Mouse (Mus musculus) layer of hippocampus, adult 8-10 months (tissue): ENCODE results near the gene Slc35c1. TPM values are rescaled to one million over a fixed set of nuclear protein-coding genes. Genes with fewer than 3 reads are reported as not detected.

Experiments
- DNase-seq, 2 experiments: peaks; one replicate each; pipeline ENCODE4 v3.0.0; 2022; ENCODE audit warnings: low spot score in 2 of 2
- total RNA-seq, 4 experiments: library from RNA; stranded (reverse); gene quantifications; 2 replicates each; pipeline ENCODE4 v1.2.4; 2022

Gene Slc35c1
- total RNA-seq, 4 experiments from 2014 or later: 13.2 to 17.1 (median 14.7) TPM

DNA sequence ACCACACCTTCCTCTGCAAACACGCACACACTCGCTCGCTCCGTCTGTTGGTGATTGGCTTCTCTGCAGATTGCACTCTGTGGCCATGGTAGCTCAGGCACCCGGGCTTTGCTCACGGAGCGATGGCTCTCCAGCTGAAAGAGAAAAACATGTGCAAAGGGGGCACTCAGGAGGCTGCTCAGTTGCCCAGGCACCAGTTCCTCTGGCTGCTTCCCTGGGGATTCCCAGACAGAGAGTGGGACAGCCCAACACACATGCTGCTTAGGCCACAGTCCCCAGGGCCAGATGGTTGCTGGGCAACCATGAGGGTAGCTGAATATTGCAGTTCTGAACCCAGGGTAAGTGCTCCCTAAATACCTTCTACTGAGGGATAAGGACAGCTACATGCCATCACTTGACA is 54.7 kb downstream of the Slc35c1 start:
- no peak for DNase-seq

DNA sequence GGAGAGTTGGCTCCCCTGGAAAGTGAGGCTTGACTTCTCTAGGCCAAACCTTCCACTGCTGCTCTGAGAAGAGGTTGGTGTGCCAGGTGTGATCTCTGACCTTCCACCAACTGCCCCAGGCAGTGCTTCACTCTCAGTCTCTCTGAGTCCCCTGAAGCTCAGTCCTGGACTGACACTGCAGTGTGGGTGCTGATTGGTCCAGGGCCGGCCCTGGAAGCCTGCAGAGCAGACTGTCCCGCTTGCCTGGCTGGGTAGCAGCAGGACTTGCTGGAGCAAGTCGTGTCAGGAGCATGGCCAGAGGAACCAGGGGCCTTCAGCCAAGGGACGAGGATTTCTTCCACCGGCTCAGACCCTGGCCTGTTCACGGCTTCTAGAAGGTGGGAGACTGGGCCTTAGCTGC is 55.6 kb downstream of the Slc35c1 start:
- DNase-seq: no peak

DNA sequence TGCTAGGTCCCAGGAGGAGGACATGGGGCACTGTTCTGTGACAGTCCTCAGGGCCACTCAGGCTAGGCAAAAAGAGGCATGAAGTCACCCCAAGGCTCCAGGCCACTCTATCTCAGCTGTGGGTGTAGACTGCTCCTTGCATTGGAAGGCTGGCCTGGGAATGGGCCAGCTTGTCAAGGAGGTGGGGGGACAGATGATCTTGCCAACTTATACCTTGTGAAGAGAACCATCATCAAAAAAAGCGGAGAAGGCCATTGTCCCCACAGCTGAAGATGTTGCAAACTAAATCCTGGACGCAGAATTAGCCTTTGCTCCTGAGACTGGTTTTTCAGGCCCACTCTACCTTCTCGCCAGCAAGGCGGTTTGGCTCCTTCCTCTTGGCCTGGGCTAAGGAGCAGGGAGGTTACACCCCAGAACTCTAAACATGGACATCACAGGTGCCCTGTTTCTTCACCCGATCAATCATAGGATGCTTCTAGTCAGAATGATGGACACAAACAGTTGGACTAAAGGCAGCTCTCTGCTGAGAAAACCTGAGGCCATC is 56.5 kb downstream of the Slc35c1 start:
- no peak for DNase-seq

Other genes starting within 250 kb of the Slc35c1 start
- 10 to 100 TPM; 31.2 to 36.1 (median 33.9) TPM for gene Pex16, start 85.9 kb downstream of the Slc35c1 start, total RNA-seq
- gene Large2, start 85.7 kb downstream of the Slc35c1 start, total RNA-seq: 1 to 10 TPM in 3 of 4 experiments, under 1 TPM in 1; 0.54 to 1.9 (median 1.2) TPM
- 1 to 10 TPM; 4.4 to 8.1 (median 6.4) TPM for gene 1700029I15Rik, start 78.0 kb downstream of the Slc35c1 start, total RNA-seq
- 100 to 1,000 TPM; 287 to 306 (median 298) TPM for gene Mapk8ip1, start 59.3 kb downstream of the Slc35c1 start, total RNA-seq
- gene Cry2, start 26.5 kb downstream of the Slc35c1 start, total RNA-seq: 100 to 1,000 TPM; 105 to 117 (median 110) TPM
- 100 to 1,000 TPM; 258 to 295 (median 273) TPM for gene Chst1, start 139.2 kb upstream of the Slc35c1 start, total RNA-seq